Mouse (Mus musculus): ENCODE results near the gene Exoc3l4.
A peak's percentile ranks its signal among the peaks of the same experiment; 100 is the strongest.

Exoc3l4 gene

GRCm38 (mm10) chr12:111450359-111450758 lies 33.5 kb downstream of the Exoc3l4 start:
- DNase-seq (ENCODE audit: low read depth, low spot score): peak; percentile 40

GRCm38 (mm10) chr12:111451561-111451960 lies 34.7 kb downstream of the Exoc3l4 start:
- DNase-seq (ENCODE audit: low read depth, low spot score): no peak

DNA sequence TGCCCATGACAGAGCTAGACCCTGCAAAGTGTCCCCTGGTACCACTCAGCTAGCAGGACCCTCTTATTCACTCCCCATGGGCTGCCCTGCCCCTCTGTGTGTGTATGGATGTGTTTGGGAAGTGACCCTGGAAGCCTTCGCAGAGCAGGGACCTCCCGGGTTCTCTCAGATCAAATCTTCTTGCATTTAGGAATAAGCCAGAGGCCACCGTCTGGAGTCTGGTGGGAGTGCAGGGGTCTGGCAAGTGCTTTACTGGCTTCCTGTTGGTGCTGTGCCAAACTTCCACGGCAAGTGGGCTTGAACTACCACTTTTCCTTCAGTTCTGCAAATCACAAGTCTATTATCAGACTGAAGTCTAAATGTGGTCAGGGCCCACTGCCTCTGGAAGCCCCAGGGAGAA lies 37.2 kb downstream of the Exoc3l4 start:
- DNase-seq (ENCODE audit: low read depth, low spot score): no peak

DNA sequence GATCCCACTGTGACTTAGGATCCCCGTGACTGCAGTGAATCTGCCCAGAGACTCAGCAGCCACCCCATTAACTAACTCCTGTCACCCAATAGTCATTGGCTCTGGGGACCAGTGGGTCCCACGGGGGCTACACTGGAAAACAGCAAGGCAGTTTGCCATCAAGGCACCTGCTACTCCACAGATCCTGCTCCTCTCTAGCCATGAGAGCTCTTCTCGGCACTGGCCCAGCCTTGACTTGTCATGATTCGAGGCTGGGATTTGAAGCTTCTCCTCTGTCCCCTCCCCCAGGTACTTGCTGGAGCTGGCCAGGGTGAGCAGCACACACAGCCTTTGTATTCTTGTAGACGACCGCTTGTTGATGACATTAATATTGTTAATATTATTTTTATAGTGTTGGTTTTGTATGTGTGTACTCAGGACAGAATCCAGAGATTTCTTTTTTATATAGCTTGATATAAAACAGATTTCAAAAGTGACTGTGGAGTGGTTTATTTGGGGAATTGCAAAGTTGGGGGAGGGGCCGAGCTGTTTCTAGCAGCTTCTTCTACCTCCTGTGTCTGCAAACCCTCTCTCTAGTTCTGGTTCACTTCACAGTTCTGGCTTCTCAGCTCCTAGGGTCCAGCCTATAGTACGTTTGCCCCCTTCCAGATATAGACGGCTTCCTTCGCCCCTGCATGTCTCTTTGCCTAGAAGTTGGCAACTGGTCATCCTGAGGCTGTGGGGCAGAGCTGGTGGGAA lies 37.9 kb downstream of the Exoc3l4 start:
- DNase-seq (ENCODE audit: low read depth, low spot score): no peak

DNA sequence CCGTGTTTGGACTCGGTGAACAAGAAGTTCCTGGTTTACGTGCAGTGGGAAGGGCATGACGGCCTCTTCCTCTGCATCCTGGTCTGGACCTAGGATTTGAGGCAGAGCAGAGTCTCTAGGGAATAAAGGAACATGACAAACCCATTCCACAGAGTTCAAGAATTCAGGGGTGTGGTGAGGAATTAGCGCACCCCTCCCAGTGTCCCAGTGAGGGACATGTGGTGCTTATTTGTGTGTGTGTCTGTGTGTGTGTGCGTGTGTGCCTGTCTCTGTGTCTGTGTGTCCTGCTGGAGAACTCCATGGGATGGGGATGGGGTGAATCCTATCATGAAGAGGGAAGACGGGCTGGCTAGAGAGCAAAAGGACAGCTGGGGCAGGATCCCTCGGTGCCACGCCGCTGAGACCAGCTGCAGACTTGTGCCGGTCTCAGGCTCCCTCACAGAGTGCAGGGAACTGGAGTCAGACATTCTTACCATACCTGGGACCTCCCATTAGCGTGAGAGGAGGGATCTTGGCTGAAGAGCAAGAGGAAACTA lies 38.6 kb downstream of the Exoc3l4 start:
- DNase-seq (ENCODE audit: low read depth, low spot score): no peak

DNA sequence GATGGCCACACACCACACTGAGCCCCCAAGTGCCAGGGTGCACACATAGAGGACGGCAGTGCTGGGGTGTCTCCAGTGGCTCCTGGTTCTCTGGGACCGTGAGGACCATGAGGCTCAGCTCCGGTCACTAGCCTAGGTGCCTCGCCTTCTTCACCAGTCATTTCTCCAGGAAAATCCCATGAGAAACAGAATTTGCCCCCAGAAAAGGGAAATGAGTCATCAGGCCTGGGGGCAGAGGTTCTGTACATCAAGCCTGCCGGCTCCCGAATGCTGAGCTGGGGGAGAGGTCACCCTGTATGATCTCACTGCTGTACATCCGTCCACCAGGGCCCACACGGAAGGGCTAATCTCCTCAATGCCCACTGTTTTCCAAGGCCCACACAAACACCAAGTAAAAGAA lies 39.0 kb downstream of the Exoc3l4 start:
- DNase-seq (ENCODE audit: low read depth, low spot score): no peak

DNA sequence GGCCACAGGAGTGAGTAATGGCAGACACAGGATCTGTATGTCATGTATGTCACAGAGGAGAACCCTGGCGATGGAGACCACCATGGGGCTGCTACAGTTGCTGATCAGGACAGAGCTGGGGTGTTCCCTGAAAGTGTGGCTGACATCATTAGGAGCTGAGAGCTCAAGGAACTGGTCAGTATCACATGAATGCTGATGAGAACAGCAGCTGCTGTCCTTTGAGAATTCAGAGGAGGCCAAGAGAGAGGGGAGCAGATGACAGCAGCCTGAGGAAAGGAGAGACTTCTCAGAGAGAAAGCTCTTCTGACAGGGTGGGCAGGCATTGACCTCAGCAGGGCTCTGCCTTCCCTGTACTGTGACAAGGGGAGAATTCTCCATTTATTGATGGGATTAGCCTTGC lies 40.9 kb downstream of the Exoc3l4 start:
- no peak for DNase-seq (ENCODE audit: low read depth, low spot score)

GRCm38 (mm10) chr12:111463570-111463969 lies 46.8 kb downstream of the Exoc3l4 start:
- DNase-seq (ENCODE audit: low read depth, low spot score): no peak

DNA sequence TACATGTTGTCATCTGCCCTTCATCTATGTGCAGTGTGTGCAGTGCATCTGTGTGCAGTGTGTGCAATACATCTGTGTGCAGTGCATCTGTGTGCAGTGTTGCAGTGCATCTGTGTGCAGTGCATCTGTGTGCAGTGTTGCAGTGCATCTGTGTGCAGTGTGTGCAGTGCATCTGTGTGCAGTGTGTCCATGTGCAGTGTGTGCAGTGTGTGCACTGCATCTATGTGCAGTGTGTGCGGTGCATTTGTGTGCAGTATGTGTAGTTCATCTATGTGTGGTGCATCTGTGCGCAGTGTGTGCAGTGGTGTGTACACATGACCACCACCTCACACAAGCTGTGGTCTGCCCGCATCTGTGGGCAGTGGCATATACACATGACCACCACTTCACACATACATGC lies 49.6 kb downstream of the Exoc3l4 start:
- no peak for DNase-seq (ENCODE audit: low read depth, low spot score)

DNA sequence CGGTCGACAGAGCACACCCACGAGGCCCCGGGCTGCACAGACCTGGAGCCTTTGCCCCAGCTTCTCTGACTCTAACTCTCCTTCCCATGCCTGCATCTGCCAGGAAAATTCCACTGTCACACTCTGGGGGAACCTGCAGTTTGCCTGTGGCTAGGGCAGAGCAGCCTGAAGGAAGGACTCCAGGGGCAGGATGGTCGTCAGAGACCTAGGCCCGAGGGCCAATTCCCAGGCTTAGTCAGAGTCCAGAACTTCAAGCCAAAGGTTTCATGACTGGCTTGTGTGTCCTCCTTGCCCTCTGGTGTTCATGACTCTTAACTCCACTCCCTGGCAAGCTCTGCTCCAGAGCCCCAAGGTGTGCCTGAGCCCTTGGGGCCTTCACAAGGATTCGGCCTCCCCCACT lies 51.4 kb downstream of the Exoc3l4 start:
- DNase-seq (ENCODE audit: low read depth, low spot score): no peak

GRCm38 (mm10) chr12:111469507-111469906 lies 52.7 kb downstream of the Exoc3l4 start:
- DNase-seq (ENCODE audit: low read depth, low spot score): peak; percentile 85

- no peak for DNase-seq (ENCODE audit: low read depth, low spot score)
Observed at GRCm38 (mm10) chr12:111471119-111471518, 54.3 kb downstream of the Exoc3l4 start.

DNA sequence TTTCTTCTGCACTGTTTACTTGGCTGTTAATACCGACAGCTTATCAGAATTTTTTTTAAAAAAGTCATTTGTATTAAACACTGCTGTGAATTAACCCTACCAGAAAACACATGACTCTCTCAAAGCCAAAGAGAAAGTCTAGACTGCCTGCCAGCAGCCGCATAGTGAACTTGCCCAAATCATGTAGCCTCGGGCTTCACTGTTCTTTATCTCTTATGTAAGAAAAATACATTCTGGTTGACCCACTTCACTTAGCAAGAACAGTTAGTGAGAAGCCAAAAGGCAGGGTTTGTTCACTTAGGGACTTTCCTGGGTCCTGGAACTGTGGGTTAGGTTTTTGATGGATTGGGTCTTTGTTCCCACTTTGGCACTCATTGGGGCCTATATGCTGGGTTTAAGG lies 54.9 kb downstream of the Exoc3l4 start:
- DNase-seq (ENCODE audit: low read depth, low spot score): no peak

DNA sequence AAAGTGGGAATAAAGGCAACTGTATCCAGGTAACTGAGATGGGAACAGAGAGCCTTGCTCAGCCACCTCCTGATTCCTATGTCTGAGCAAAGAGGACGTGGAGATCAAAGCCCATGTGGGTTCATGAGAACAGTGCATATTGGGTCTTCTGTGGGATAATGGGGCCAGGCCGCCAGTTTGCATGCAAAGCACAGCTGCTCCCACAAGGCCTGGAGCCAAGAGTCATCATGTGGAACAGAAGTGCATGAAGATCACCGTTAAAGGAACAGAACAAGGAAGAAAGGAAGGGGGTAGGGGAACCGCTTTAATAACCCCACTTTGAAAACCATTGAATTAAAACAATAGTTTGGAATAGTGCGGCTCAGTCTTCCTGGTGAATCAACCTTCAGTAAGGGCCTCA lies 56.1 kb downstream of the Exoc3l4 start:
- DNase-seq (ENCODE audit: low read depth, low spot score): no peak

DNA sequence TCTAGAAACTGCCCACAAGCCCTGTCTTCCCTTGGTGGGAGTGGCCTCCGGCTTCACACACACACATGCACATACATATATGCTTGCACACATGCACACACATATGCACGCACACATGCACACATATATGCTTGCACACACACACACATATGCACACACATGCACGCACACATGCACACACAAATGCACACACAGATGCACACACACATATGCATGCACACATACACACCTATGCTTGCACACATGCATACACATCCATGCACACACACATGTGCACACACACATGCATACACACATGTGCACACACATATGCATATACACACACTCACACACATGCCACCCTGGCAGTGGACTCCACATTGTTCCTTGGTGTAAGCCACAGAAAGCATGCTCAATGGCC lies 57.6 kb downstream of the Exoc3l4 start:
- no peak for DNase-seq (ENCODE audit: low read depth, low spot score)

DNA sequence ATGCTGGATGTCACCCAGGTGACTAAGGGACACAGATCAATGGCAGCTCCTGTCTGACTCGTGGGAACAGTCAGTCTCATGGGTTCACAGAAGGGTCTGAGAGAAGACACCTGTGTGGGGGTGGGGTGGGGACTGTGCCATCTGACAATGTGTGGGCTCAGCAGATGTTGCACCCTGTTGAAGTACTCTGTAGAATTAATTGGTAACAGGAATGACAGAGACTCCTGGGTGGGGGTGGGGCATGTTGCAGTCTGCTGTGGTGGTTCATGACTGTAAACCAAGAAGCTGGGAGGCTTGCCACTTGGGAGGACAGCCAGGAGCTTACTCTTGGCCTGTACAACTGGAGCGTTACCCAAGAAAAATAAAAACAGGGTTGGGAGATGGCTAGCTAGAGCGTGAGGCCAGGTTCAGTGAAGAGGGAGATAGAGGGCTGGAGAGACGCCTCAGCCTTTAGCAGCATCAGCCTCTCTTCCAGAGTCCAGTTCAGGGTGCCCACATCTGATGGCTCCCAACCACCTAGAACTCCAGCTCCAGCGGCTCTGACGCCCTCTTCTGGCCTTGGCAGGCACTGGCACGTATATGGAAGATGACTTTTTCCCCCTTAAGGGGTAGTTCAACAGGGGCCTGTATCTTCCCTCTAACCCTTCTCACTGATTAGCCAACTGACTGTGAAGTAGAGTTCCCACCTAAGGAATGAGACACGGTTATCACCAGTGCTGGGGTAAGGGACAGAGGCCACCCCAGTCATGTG lies 58.3 kb downstream of the Exoc3l4 start:
- DNase-seq (ENCODE audit: low read depth, low spot score): no peak

GRCm38 (mm10) chr12:111478924-111479323 lies 62.1 kb downstream of the Exoc3l4 start:
- DNase-seq (ENCODE audit: low read depth, low spot score): no peak

GRCm38 (mm10) chr12:111479917-111480316 lies 63.1 kb downstream of the Exoc3l4 start:
- no peak for DNase-seq (ENCODE audit: low read depth, low spot score)

All from ES-CJ7 (cell line).